Mouse (Mus musculus) kidney, postnatal 14 days (tissue): Measurements from ENCODE around the gene Impad1.

Source experiments
- DNase-seq: peaks from one replicate; pipeline ENCODE4 v3.0.0; 2022; ENCODE audit warnings: mixed read lengths

Gene Impad1

DNA sequence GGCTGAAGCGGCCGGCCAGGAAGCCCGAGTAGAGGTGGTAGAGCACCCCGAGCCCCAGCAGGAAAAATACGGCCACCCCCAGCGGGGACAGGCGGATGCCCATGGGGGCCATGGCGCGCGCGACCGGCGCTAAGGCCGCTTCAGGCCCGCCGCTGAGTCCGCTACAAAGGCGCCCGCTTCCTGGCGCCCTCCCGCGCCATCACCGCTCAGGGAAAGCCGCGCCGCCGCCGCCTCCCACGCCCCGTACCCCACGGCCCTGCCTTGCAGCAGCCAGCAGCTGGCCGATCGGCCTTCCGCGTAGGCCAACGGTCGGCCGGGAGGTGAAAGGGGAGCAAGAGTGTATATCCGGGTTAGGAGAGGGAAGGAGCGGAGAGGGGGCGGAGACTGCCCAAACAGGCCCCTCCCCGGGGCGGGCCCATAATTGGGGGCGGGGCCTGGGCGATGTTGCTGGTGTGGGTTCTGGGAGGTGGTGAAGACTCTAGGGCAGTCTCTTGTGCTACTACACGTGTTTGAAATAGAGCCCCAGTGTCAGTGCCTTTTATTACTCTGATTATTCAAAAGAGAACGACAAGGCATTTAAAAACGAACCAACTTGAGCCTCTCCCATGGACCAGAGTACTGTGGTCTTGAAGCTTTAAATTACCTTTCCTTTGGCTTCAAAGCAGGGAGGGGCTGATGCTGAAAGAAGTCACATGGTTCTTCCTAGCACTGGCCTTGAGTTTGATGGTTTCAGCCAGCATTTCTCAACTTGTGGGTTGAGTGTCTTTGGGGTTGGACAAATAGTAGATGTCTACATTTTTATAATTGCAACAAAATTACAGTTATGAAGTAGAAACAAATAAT, at the start of gene Impad1:
Gene Impad1 (minus strand): TSS at position 364 of the 843 bp plus-strand sequence.
- peak; percentile 91 for DNase-seq

DNA sequence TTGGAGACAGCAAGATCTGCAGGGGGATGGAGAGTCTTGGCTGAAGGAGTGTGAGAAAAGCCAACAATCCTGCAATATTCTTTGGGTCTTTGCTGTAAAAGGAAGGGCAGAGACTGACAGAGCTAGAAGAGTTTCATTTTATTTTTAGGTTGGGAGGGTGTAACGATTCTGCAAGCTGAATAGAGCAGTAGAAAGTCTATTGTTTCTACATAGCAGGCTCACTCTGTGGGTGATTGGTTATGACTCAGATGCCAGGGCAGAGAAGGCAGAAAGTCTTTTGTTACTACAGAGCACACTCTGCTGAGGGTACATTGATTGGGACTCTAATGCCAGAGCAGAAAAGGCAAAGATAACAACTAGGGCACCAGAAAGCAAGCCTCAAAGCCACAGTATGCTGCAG, 47.0 kb upstream of the Impad1 start:
- DNase-seq = no peak

- DNase-seq = no peak
Observed at GRCm38 (mm10) chr4:4833789-4834295, 40.7 kb upstream of the Impad1 start.

- no peak for DNase-seq
Observed at GRCm38 (mm10) chr4:4828131-4828530, 35.0 kb upstream of the Impad1 start.

DNA sequence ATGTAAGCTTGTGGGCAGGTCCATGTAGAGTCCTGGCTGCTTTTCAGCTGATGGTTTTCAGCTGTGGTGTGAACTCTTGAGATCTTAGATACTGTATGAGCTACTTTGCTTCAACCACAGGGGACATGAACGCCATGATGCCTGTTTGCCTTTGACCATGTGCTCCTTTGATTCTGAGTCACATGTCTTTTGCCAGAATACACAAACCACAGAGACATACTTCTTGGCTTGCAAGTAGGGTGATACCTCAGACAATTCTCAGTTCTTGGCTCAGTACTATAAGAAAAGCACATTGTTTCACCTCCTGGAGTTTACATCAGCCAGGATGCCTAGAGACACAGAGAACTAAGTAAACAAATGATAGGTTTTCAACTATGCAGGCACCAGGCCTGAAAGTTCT, 29.0 kb upstream of the Impad1 start:
- no peak for DNase-seq

- DNase-seq = peak; percentile 61
Observed at GRCm38 (mm10) chr4:4792141-4792991, 789 bp downstream of the Impad1 start.

- no peak for DNase-seq
Observed at GRCm38 (mm10) chr4:4791180-4791579, 2.0 kb downstream of the Impad1 start.

DNA sequence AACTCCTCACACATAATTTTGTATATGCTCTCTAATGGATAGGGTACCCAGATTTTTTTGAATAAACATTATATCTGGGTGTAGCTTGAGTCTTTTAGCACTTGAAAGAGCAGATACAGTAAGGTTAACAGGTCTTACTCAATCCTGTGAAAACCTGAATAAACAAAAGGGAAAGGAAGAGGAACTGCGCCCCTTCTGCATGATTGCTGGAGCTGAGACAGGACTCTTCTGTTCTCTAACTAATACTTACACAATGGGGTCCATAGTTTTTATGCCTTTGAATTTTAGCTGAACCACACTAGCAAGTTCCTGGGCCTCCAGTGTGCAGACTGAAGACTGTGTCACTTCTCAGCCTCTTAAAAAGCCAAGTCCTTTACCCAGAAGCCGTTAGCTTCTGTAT, 8.0 kb downstream of the Impad1 start:
- DNase-seq = no peak

DNA sequence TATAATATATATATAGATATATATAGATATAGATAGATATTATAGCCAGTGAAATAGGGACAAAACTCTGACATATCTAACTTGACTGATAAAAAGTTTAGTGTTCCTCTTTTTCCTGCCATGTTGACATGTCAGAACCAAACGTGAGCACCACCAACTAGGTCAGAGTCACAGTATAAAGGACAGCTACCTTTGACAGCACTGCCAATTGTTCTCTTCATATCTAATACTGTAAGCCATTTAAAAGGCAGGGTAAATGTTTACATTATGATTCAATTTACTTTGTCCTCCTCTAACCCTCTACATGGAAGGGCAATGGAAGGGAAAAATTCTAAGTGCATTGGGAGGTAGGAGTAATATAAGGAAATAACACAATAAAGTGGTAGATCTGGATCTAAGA, 8.8 kb downstream of the Impad1 start:
- DNase-seq = no peak

GRCm38 (mm10) chr4:4783686-4783957, 9.5 kb downstream of the Impad1 start:
- no peak for DNase-seq

DNA sequence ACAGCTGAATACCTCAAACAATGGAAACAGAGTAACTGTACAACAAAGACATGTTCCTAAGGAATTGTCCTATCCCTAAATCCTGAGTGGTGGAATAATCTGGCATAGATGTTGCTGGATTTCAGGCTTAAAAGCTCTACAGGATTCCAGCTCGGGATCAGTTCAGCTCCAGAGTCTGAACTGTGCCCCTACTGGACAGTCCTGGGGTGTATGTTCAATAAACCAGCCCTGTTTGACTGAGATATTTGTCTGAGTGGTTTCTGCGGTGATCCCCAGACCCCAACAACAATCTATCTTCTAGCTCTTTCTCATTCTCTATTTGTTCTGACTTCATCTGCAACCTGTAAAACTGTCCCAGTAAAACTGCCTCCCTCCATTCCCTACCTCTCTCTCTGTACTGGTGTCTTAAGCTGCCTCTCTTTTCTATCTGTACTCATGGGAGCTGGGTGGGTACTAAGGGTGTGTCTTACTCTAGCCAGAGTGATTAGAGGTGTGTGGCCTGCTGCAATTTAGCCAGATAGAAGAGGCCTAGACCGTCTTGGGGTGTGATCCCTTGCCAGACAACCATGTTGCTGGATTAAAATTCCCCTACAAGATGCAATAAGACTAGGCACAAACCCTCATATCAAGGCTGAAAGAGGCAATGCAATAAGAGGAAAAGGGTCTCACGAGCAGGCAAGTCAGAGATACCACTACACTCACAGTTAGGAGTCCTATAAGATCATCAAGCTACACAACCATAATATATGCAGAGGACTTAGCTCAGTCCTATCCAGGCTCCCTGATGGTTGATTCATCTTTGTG, 10.1 kb downstream of the Impad1 start:
- no peak for DNase-seq

- DNase-seq = no peak
Observed at GRCm38 (mm10) chr4:4779265-4779770, 13.8 kb downstream of the Impad1 start.

DNA sequence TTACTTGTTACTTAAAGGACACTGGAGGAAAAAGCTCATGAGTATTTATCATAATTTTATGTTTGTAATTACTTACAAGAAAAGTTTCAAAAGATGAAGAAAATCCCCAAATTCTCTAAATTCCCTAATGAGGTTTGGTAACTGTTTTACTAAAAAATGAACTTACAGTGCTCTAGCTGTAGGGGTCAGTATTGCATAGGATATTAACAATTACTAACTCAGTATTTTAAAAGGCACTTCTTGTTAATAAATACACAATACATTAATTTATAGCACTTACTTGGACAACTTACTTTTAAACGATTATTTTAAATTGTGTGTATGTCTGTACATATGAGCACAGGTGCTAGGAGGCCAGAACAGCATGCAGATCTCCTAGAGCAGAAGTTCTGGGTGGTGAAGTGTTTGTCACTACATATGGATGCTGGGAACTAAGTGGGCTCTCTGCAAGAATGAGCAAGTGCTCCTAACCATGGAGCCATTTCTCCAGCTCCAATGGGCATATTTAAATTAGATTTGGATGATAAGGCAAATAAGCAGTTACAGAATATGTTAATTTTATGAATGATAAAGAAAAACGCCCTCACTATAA, 21.5 kb downstream of the Impad1 start:
- DNase-seq = no peak

DNA sequence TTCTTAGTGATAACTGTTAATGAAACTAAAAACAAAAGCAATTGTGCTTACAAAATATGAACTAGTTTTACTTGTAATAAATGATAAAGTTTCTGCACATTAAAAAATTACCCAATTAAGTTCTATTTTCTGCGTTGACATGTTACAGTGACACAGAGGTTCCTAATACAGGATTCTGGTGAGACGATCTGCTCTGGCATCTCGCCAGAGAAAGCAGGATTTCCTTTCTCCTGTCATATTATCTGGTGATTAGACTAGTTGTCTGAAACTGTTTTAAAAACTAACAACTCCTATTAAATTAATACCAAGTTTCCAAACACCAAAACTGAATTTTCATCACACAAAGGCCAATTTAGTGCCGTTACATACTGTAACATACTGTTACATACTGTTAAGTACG, 27.3 kb downstream of the Impad1 start:
- DNase-seq = peak; percentile 19

- no peak for DNase-seq
Observed at GRCm38 (mm10) chr4:4758376-4758775, 34.8 kb downstream of the Impad1 start.

DNA sequence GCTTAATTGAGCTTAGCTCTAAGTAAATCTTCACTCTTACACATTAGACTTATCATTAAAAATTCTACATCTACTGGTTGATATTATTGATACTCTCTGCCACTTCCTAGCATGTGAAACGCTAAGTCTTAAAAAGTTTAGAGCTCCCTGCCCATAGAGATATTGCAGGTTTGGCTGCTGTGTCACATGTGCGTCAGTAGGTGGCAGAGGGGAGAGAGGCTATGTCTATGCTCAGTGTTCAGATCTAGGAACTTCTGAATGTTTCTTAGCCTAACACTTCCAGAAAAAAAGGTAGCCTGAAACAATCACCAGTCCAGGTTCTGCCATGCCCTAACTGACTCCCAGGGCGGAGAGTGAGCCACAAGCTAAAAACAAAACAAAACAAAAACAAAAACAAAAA, 63.7 kb downstream of the Impad1 start:
- peak; percentile 21 for DNase-seq

DNA sequence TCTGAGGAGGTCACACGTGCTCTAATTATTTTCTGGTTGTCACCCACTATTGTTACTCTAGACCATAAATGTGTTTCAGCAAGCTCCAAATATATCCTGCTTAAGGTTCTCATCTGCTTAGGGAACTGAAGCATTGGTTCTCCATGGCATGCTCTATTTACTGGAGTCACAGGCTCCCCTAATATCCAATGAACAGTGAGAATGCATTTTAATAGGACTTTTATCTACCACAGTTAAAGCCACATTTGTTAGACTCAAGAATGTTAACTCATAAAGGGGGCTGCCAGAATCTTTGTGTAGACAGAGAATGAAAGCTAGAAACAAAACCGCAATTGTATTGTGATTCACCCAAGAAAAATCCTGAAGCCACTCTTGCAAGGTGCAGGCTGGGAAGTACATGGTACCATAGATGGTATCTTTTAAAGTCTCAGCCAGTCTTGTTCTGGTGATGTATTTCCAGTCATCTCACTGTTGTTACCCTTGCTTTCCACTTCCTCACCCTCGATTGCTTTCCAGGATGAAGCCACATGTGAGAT, 66.8 kb downstream of the Impad1 start:
- no peak for DNase-seq

GRCm38 (mm10) chr4:4723821-4724220, 69.3 kb downstream of the Impad1 start:
- peak; percentile 4 for DNase-seq

- no peak for DNase-seq
Observed at GRCm38 (mm10) chr4:4722081-4722480, 71.1 kb downstream of the Impad1 start.

DNA sequence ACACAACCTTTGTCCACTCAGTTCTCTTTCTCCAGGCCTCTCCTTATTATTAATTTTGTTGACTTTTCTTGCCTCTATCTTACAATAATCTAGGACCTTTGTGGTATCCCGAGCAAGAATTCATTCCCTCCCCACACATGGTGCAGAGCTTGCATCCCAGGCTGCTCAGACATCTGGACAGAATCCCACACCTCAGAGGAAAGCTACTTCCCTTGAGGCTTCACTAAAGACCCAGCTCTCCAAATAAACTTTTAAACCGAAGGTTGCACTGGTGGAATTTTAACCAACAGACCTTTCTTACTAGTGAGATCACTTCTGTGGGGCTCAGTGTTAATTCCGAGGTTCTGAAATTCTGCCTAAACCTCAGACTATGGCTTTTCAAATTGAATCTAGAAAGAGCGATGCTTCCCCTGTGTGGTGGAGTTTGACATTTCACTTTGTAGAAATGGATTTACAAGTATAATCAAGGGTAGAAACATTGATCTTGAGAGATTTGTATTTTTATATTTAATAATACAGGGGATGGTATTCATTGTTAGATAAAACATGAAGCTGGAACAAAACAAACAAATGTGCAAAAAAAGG, 75.3 kb downstream of the Impad1 start:
- peak; percentile 8 for DNase-seq
